Mouse (Mus musculus): ENCODE results near the gene Cped1.

The Cped1 gene

DNA sequence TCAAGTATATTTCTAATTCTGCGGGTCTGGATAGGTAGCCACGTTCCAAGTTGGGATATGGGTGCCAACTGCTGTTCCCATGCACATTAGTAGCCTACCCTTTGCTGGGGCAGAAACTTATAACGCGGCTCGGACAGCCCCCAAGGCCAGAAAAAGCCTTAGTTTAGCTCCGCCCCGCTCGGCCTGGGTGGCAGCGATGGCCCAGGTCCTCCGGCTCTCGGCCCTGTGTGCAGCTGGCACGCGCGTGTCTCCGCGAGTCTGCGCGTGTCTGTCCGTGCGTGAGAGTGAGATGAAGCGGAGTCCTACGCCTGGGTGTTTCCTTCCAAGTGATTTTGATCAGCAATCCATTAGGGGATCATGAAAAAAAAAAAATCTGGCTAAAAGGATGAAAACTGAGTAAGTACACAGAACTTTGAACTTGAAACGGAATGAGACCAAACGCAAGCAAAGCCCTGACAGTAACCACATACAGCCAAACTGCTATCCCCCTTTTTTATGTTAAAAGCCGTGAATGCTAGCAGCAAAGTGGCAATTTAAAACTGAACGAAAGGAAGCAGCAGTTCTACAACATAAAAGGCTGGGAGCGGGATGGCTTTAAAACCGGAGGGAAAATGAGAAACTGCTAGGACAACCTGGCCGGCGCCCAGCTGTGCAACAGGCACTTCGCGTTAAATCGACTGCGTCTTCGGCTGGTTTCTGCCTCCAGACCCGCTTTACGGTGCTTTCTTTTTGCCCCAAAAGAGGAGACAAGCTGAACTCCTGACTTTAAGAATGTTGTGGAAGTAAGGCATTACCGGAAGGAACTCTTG, at the start of gene Cped1:
TSS of gene Cped1 (plus strand) at position 185 of the 809 bp plus-strand sequence.
- DNase-seq (ENCODE audit: inconsistent age in 2 of 2, low spot score in 1 of 2) = peak; percentile 87 to 95

DNA sequence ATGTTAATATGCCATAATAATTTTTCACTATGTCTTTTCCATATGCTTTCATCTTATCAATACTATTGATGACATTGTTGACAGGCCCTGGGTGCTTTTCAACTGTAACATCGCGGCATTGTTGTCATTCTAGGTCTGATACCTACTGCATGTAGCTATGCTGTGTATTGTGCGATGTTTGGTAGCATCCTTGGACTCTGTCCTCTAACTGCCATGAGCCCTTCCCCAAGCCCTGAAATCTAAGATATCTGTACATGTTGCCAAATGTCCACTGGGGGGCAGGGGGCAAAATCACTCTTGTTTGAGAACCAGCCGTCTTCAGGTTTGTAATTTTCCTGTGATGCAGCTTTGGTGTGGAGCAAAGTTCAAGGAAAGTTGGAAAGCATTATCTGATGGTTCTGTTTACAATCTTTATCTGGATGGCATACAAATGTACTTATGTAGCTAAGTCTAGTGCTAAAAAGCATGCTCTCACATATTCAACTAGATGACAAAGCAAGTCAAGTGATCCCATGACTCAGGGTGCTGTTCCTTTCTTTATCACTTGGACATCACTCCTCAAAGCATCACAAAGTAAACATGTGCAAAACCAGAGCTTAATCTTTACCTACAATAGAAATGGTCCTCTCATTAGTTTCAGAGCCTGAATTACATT, 47.6 kb upstream of the Cped1 start:
- no peak for DNase-seq (ENCODE audit: inconsistent age in 2 of 2, low spot score in 1 of 2)

DNA sequence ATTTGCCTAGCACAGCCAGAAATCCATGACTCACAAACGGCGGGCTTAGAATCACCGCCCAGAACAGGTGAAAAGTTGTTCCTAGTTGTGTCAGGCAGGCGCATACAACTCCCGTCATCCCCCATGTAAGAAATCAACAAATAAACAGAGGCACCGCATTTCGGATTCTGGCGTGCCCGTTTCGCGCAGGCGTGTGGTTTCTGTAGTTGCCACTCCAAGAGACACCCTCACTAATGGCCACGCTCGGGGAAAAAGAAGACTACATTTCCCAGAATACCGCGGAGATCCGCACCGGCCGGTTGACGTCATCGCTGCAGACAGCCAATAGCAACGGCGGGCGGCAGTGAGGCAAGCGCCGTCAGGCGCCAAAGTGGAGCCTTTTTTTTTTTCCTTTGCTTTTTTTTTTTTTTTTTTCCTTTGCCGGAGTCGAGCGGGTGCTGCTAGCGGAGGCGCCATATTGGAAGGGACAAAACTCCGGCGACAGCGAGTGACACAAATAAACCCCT, 36.4 kb upstream of the Cped1 start, which contains the start of gene Ing3:
TSS of gene Ing3 (plus strand) at position 346 of the 506 bp plus-strand sequence.
- peak; percentile 99 for DNase-seq (ENCODE audit: inconsistent age in 2 of 2, low spot score in 1 of 2)

DNA sequence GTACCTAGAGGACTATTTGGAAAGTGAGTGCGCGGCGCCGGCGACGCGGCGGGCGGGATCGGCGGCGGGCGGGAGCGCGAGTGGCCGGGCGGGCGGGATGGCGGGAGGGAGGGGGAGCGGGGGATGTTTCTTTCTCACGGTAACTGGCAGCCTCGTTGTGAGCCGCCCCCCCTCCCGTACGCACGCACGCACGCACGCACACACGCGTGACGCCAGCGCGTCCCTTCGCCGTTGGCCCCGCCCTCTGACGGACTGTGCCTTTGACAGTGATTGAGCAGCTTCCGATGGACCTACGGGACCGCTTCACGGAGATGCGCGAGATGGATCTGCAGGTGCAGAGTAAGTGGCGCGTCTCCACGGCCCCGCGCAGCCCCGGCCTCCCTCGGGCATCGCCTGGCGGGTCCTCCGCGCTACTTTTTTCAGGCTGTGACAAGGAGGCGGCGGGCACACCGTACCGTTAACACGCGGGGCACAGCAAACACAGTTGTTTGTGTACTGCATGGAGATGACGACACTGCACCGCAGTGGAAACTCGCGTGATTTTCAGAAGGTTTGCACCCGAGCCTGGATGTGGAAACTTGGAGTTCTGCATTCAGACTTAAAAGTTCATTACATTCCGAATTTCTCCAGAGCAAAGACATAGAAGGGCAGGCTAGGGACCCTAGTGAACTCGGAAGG, 35.8 kb upstream of the Cped1 start:
- peak; percentile 98 to 99 for DNase-seq (ENCODE audit: inconsistent age in 2 of 2, low spot score in 1 of 2)

DNA sequence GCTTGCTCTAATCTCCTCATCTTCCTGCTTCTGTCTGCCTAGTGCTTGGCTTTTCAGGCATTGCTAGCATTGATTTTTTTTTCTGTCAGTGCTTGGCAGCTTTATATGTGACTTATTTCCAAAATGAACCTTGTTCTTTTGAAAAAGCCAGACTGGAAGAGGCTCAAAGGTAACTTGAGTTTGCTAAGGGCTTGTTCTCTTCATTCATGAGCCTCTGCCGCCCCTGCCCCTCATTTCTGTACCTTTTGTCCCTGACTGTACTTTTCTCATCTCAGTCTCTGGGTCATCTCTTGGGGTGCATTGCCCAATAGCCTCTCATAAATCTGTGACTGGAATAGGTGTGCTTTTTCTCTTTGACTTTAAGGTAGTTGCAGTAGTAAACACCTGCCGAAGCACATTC, 35.0 kb upstream of the Cped1 start:
- DNase-seq (ENCODE audit: inconsistent age in 2 of 2, low spot score in 1 of 2) = no peak

DNA sequence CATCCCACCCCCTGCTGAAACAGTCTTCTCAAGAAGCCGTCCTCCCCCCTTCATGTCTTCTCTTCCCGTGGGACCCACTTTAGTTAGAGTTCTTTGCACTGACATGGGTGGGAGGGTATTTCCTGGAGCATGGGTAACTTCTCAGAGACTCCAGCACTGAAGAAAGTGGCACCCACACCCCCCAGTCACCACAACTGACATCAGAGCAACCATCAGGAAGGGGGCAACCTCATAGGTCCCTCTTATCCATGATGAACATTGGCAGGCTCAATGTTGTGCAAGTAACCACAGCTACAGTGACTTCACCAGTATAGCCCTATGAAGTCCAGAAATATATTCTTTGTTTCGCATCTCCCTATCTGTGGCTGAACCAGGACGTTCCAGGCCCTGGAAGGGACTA, 30.2 kb upstream of the Cped1 start:
- peak in 1 of 2 experiments; percentile 17 for DNase-seq (ENCODE audit: inconsistent age in 2 of 2, low spot score in 1 of 2)

DNA sequence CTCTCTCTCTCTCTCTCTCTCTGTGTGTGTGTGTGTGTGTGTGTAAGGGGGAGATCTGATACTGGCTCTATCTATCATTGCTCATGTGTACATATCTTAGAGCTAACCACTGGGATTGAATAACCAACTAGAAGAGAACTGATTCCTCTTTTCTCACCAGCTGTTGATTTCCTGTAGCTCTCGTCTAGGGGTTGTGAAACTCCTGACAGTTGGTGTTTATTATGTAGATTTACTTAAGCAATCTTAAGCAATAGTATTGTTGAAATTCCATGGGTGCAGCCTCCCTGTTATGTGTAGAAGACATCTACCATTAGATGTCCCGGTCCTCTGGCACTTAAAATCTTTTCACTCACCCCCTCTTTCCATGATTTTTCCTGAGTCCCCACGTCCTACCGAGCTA, 26.8 kb upstream of the Cped1 start:
- DNase-seq (ENCODE audit: inconsistent age in 2 of 2, low spot score in 1 of 2) = peak in 1 of 2 experiments; percentile 78

DNA sequence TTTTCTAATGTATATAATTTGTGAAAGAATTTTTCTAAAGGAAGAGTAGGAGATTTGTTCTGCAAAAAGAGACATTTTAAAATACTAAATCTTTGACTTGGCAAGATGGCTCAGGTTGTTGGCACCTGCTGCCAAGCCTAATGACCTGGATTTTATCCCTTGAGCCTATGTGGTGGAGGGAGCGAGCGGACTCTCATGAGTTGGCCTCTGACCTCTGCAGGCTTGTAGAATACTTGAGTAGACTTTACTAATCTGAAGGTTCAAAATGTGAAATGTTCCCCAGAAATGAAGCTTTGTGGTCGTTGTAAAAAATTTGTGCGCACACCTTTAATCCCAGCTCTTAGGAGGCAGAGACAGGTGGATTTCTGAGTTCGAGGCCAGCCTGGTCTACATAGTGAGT, 25.8 kb upstream of the Cped1 start:
- DNase-seq (ENCODE audit: inconsistent age in 2 of 2, low spot score in 1 of 2) = no peak

DNA sequence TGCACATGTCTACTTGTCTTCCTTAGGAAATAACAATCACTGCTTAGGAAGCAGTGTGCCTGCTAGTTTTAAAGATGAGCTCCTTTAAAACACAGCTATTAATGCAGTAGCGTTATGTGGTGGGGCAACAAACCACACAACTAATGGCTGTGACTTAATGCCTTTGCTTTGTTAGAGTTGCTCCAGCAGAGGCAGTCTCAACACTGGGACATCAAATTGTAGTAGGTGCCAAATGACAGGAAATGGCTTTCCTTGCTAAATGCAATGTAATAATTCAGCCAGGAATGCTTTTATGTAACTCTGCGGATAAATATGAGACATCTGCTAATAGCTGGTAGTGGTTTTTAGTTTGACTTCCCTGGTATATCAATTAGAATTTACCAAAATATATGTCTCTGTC, 8.2 kb upstream of the Cped1 start:
- DNase-seq (ENCODE audit: inconsistent age in 2 of 2, low spot score in 1 of 2) = no peak

DNA sequence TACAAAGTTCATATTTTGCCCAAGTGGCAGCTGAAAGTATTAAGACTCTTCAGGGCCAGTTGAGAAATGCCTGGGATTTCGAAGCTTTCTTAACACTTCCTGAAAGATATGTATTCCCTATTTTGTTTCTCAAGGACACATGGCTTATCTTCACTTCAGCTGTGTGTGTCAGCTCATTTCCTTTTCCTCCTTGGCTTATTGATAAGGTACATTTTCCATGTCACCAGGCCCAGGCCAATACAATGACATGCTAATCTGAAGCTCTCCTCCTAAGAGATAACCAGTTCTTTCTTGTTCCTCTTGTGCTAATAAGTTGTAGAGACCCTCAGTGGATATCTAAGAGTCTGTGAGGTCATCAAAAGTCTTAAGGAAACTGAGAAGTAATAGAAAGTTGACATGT, 4.6 kb upstream of the Cped1 start:
- no peak for DNase-seq (ENCODE audit: inconsistent age in 2 of 2, low spot score in 1 of 2)

DNA sequence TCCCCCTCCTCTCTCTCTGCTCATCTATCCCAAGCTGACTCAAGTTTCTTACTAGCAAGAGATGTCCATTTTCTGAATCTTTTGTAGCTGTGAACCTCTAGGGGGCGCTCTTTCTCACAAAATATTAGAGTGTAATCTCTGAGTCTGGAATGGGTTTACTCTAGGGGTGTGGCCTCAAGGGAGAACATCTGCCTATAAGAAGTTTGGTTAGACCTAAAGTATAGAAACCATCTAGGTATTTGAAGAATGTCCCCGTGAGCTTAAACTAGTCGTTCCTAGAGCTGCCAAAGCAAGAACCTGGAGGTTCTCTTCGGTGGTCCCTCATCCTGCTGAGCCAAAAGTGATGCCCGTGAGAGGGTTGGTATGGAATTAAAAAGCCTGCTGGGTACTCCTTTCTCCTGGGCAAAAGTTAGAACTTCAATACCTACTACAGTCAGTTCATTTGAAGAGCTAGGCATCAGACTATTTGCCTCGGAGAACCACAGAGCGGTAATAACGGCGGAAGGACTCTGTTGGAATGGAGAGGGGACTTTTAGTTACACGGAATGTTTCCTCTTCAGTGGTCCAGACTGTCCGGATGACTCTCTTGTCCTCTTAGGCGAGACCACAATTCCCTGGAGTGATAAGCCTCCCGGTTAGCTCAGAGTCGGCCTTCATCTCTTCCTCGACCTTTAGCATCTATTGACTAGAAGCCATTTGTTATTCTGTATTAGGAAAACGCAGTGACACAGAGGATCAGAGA, 555 bp upstream of the Cped1 start:
- peak; percentile 72 to 96 for DNase-seq (ENCODE audit: inconsistent age in 2 of 2, low spot score in 1 of 2)

DNA sequence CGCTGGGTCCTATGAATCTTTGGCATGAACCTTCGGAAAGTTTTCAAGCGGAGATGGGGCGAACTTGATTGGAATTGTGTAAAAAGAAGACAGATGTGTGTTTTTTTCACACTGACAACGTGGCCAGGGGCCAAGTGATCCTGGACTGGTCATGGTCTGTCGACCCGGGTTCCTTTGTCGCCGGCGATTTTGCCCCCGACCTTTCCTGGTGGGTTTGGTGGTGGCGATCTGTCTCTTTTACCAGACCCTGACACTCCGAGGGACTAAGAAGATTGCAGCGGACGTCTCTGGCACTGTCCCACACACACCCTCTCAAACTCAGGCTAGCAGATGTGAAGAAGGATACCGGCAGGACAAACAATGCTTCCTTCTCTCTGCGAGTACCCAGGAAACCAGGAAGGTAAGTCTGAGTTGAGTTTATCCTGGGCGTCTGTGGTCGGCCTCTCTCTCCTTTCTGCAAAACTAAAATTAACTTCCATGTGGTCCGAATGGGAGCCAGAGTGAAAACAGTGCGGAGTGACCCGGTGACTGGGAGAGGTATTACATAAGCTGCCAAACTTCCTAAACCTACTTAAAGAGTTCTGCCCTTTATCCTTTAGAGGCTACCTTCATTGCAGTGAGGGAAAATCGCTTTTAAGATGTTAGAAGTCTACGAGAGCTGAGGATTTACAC, 1.1 kb downstream of the Cped1 start:
- DNase-seq (ENCODE audit: inconsistent age in 2 of 2, low spot score in 1 of 2) = peak; percentile 66 to 93

DNA sequence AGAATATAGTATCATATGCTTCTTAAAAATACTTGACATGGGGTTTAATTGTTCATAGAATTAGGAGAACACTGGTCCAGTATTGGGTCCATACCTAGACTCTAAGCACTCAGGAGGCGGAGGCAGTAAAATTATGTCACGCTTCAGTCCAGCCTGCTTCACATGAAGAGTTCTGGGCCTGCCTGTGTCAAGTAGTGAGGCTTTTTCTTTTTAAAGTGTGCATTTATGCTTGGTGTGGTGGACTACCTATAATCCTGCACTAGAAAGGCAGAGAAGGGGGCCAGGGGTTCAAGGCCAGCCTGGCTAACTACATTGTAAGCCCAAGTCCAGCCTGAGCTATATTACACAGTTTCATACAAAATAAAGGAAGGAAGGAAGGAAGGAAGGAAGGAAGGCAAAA, 1.8 kb downstream of the Cped1 start:
- peak; percentile 21 to 63 for DNase-seq (ENCODE audit: inconsistent age in 2 of 2, low spot score in 1 of 2)

DNA sequence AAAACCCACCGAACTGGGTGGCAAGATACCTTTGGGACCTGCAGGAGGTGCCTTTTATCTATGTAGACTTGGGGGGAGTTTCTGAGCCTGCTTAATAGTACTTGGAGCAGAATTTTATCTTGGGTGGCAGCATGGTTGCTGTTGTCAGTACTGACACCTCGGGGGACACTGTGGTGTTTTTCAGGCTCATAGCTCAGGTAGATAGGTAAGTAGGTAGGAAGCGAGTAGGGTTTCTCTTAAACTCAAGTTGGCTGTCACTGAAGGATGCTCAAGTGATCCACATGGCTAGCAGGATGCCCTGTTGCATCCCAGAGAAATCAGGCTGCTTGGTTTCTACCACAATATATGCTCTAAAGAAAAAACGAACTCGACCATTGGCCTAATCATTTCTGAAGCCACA, 2.6 kb downstream of the Cped1 start:
- DNase-seq (ENCODE audit: inconsistent age in 2 of 2, low spot score in 1 of 2) = peak in 1 of 2 experiments; percentile 72

DNA sequence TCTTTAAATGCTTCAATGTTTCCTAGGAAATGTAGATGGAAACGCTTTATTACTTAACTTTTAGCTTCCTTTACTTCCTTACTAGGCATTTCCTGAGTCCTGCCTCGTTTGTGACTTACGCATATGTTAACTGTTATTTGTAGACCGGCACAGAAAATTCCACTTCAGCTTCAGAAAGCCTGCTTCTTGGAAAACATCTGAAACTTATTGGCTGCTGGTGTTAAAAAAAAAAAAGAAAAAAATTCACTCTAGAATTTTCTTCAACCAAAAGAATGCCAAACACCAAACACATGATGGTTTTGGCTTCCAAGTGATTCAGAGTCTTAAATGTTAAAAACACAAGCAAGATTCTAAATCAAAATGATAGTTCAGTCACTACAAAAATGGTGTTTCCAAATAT, 3.4 kb downstream of the Cped1 start:
- DNase-seq (ENCODE audit: inconsistent age in 2 of 2, low spot score in 1 of 2) = no peak

DNA sequence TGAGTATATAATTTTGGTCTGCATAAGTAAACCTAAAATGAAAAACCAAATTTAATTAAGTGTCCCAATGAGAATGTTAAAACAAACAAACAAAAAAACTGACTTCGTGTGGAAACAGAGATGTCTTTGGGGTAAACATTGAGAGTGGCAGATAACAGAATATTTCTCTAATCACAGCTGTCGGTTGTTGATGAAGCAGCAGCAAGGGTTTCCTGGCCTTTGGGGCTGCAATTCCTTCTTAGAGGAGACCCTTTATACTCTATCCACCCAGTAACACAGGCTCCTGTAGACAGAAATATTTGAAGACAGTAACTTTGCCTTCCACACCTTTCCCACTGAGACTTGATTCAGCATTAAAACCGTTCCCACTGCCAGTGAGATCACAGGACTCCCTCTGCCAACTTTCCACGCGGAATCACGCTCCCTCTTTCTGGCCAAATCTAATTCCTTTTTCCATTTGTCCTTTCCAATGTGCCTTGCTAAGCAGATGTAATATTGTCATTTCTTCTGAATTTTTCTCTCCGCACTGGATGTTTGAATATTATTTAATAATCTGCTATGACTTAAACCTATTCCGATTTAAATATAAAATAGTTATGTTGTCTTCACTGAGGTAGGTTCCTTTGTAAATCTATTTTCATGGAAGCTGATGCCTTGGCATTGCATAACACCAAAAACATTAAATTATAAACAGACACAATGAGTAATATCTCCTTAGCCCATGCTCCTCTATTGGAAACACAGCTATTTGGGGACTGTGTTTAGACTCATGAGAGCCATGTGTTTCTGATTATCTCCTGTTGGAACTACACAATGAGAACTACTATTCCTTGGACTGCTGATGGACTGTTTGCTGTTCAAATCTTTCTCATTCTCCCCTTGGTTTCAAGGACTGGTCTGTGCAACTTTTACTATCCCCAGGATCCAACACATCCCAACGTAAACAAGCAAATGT, 4.7 kb downstream of the Cped1 start:
- DNase-seq (ENCODE audit: inconsistent age in 2 of 2, low spot score in 1 of 2) = peak in 1 of 2 experiments; percentile 63

DNA sequence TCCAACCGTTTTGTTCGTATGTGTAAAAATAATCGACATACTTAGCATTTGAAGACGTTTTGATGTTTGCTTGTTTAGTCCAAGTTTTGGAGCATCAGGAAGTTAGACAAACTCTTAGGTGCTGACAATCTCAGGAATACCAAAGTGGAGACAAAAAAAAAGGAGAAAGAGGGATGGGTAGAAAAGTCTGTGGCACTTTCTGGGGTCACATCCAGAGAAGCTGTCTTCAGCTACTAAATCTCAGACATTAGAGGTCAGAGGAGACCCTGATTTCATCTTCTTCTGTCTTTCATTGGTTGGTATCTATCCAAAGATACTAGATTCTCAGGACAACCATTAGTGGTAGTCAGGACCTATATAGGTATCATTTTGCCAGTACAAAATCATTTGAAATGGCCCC, 5.4 kb downstream of the Cped1 start:
- DNase-seq (ENCODE audit: inconsistent age in 2 of 2, low spot score in 1 of 2) = no peak

DNA sequence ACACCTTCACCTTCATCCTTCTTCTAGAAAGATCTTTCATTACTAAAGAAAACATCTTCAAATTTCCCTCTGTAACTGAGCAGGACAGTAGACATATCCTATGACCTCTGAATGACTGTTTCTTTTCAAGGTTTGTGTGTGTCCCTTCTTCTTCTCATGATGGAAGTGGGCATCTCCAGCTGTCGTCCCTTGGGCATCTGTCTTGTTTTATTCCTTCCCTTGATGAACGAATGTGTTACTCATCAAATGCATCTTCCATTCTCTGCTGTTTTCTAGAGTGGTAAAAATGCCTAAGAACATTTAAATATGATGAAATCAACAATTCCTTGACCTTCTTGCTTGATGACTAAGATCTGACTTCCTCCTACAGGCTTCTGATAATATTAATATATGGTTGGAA, 7.4 kb downstream of the Cped1 start:
- DNase-seq (ENCODE audit: inconsistent age in 2 of 2, low spot score in 1 of 2) = peak in 1 of 2 experiments; percentile 52

DNA sequence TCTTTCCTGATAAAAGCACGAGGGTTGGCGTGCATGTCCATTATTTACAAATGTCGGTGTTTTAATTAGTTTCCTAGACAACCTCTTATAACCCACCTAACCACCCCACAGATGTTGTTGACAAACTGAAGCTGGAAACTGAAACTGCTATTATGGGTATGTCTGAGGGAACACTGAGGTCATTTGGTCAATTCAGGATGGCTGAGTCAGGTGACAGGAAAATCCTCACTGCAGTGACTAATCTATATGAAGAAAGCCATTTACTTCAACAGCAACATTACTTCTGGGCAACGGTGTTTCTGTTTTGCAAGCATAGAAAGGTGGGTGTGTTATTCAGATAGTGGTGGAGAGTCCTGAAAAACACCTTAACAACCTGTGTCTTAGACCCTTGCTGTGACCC, 12.4 kb downstream of the Cped1 start:
- DNase-seq (ENCODE audit: inconsistent age in 2 of 2, low spot score in 1 of 2) = no peak
